Mouse (Mus musculus): ENCODE data around the gene Birc3.

DNA sequence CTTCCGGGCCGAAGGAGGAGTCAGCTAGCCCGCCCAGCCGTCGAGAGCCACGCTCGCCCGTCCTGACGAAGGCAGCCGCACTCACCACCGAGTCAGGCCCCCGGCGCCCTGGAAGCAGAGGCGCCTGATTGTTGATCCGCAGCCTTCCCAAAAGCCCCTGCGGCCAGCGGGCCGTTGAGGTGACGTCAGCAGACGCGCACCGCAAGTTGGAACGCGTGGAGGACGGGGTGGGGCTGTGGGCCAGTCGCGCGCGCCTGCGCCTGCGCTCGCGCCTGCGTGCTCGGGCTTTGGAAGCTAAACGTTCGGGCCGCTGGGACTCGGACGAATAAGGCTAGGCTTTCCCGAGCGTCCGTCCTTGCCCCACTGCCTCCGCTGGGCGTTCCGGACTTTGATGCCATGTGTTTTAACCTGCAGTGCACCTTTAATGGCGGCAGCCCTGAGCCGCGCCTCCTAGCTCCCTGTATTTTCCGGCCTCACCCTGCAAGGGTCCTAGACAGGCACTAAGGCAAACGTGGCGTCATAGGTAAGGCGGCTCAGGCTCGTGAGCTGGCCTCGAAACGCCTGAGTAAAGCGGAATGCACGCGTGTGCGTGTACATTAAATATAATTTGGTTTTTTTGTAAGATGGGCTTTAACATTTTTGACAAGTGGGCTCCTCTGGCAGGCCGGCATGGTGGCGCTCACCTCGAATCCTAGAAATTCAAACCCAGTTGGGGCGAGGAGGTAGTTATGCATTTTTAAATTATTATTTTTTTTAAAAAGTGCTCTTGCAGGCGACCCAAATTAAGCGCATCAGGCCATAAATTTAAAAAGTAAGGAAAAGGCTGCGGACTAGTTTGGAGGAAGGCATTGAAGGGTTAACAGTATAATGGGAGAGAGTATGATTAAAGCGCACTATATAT is 35.8 kb downstream of the Birc3 start, which contains the start of gene Birc2:
- TF ChIP-seq MAFK (IDR thresholded peaks at IDR 0.05; ENCODE audit: insufficient read depth, low read depth, low read length) (no peak), ZNF384 (IDR thresholded peaks at IDR 0.05; ENCODE audit: low read depth, low read length) (no peak)
